ENCODE assay signal across 24 mouse cellular contexts in the genomic region with DNA sequence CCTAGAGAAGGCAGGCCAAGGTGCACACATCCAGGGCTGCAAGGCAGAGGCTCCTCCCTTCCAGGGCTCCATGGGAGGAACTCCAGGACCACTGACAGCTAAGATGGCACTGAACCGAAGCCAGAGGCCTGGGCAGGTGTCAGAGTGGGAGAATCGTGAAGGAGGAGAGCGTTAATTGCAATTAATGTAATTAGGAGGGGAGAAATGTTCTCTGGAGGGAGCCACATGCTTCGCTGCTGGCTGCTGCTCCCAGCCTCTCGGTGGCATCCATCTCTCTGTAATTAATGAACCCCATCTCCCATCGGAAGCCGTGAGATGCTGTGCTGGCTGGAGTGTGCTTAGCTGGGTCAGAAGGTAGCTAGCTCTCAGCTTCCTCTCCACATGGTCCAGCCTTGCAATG.
A peak's percentile ranks its signal among the peaks of the same experiment; 100 is the strongest.
DNase-seq lines count a peak whose midpoint lies in the region; ATAC-seq and TF ChIP-seq lines count a peak whose summit lies in the region.
"Had no signal": no experiment of that assay in that cellular context is flagged by ENCODE, and none has a peak within 500 bp of the region (broad histone marks: within the 10 kb centered on the region; RNA-seq: fewer than 3 reads in every experiment).

No protein-coding gene starts in this region.

- no peak overlapping the region for H3K4me2 ChIP-seq in hindbrain, embryonic 12.5 days (replicated peaks)
- H3K4me2 ChIP-seq in hindbrain, postnatal 0 days (ENCODE audit: low read depth, low read length), result no peak overlapping the region
- H3K4me2 ChIP-seq in midbrain, embryonic 13.5 days (replicated peaks), result no peak overlapping the region
- no peak overlapping the region for H3K4me2 ChIP-seq in hindbrain, embryonic 14.5 days (replicated peaks)
- H3K4me2 ChIP-seq: embryonic facial prominence, embryonic 13.5 days; limb, embryonic 13.5 days; liver, embryonic 12.5 days; neural tube, embryonic 12.5 days had no signal

- H3K4me3 ChIP-seq in hindbrain, embryonic 12.5 days, result no peak overlapping the region
- H3K4me3 ChIP-seq in hindbrain, postnatal 0 days (ENCODE audit: low read length), result no peak overlapping the region
- no peak overlapping the region for H3K4me3 ChIP-seq in midbrain, embryonic 13.5 days (replicated peaks)
- H3K4me3 ChIP-seq in midbrain, embryonic 10.5 days, result no peak overlapping the region
- no peak overlapping the region for H3K4me3 ChIP-seq in hindbrain, embryonic 14.5 days (replicated peaks; ENCODE audit: low read length)
- H3K4me3 ChIP-seq: embryonic facial prominence, embryonic 13.5 days; erythroblast, embryonic 14.5 days; heart, embryonic 10.5 days; limb, embryonic 13.5 days; liver, embryonic 12.5 days; neural tube, embryonic 12.5 days had no signal

- WGBS in hindbrain, embryonic 12.5 days, result 52% methylated on average over 7 of the region's 7 CpGs
- 39% methylated on average over 7 of the region's 7 CpGs for WGBS in hindbrain, postnatal 0 days
- WGBS in midbrain, embryonic 13.5 days, result 55% methylated on average over 7 of the region's 7 CpGs
- WGBS in midbrain, embryonic 10.5 days, result 82% methylated on average over 7 of the region's 7 CpGs
- WGBS in hindbrain, embryonic 14.5 days, result 46% methylated on average over 7 of the region's 7 CpGs

- H3K27ac ChIP-seq in hindbrain, embryonic 12.5 days, result peak overlapping the region; percentile 7
- H3K27ac ChIP-seq in hindbrain, postnatal 0 days, result no peak overlapping the region
- H3K27ac ChIP-seq in midbrain, embryonic 13.5 days, result peak overlapping the region; percentile 65
- H3K27ac ChIP-seq in midbrain, embryonic 10.5 days (replicated peaks), result no peak overlapping the region
- H3K27ac ChIP-seq in hindbrain, embryonic 14.5 days, result 0 out of 2 replicates have a peak overlapping the region, but pooled peaks have one; percentile 9
- H3K27ac ChIP-seq: embryonic facial prominence, embryonic 13.5 days; heart, embryonic 10.5 days; limb, embryonic 13.5 days; liver, embryonic 12.5 days; neural tube, embryonic 12.5 days had no signal

- peaks cover 24% of the 10 kb centered on the region for H3K4me1 ChIP-seq in hindbrain, embryonic 12.5 days
- H3K4me1 ChIP-seq in hindbrain, postnatal 0 days (ENCODE audit: insufficient read depth, low read length), result peaks cover 9% of the 10 kb centered on the region
- H3K4me1 ChIP-seq in midbrain, embryonic 13.5 days (replicated peaks), result peaks cover 53% of the 10 kb centered on the region
- peaks cover 11% of the 10 kb centered on the region for H3K4me1 ChIP-seq in midbrain, embryonic 10.5 days
- H3K4me1 ChIP-seq in hindbrain, embryonic 14.5 days (replicated peaks; ENCODE audit: control insufficient read depth, insufficient read depth, low read length), result peaks cover 45% of the 10 kb centered on the region
- H3K4me1 ChIP-seq: embryonic facial prominence, embryonic 13.5 days; heart, embryonic 10.5 days; liver, embryonic 12.5 days had no signal

- H3K9me3 ChIP-seq in hindbrain, embryonic 12.5 days (replicated peaks), result no peaks in the 10 kb centered on the region
- no peaks in the 10 kb centered on the region for H3K9me3 ChIP-seq in hindbrain, postnatal 0 days (ENCODE audit: low read length)
- no peaks in the 10 kb centered on the region for H3K9me3 ChIP-seq in midbrain, embryonic 13.5 days
- no peaks in the 10 kb centered on the region for H3K9me3 ChIP-seq in midbrain, embryonic 10.5 days (replicated peaks)
- no peaks in the 10 kb centered on the region for H3K9me3 ChIP-seq in hindbrain, embryonic 14.5 days (ENCODE audit: control insufficient read depth, low read length)
- H3K9me3 ChIP-seq: embryonic facial prominence, embryonic 13.5 days; heart, embryonic 10.5 days; limb, embryonic 13.5 days; liver, embryonic 12.5 days; neural tube, embryonic 12.5 days had no signal

- no peaks in the 10 kb centered on the region for H3K27me3 ChIP-seq in hindbrain, embryonic 12.5 days
- no peaks in the 10 kb centered on the region for H3K27me3 ChIP-seq in hindbrain, postnatal 0 days (ENCODE audit: insufficient read depth, low read length)
- no peaks in the 10 kb centered on the region for H3K27me3 ChIP-seq in midbrain, embryonic 13.5 days
- H3K27me3 ChIP-seq in midbrain, embryonic 10.5 days (ENCODE audit: low read depth, poor library complexity, severe bottlenecking), result no peaks in the 10 kb centered on the region
- H3K27me3 ChIP-seq in hindbrain, embryonic 14.5 days (ENCODE audit: control insufficient read depth, insufficient read depth, low read length), result no peaks in the 10 kb centered on the region
- H3K27me3 ChIP-seq: embryonic facial prominence, embryonic 13.5 days; limb, embryonic 13.5 days; liver, embryonic 12.5 days; neural tube, embryonic 12.5 days had no signal

- TF ChIP-seq CTCF in hindbrain, postnatal 0 days (IDR thresholded peaks at IDR 0.05; ENCODE audit: low read depth), result no peak
- TF ChIP-seq CTCF in brain, embryonic 14.5 days (IDR thresholded peaks at IDR 0.05; ENCODE audit: borderline replicate concordance, extremely low read depth, insufficient read depth, insufficient read length), result no peak

- peak; percentile 49 for ATAC-seq in hindbrain, embryonic 12.5 days (ENCODE audit: low FRiP score)
- ATAC-seq in hindbrain, postnatal 0 days, result no peak
- ATAC-seq in midbrain, embryonic 13.5 days, result 0 out of 2 replicates have a peak, but pooled peaks have one; percentile 47
- peak; percentile 65; the same call in 1 of the 2 replicates for ATAC-seq in hindbrain, embryonic 14.5 days (ENCODE audit: low FRiP score)
- ATAC-seq: activated CD4-positive, CD25-positive, alpha-beta regulatory T cell, adult 4 months; liver, embryonic 12.5 days had no signal

- DNase-seq in hindbrain, postnatal 0 days (ENCODE audit: low spot score), result no peak
- no peak for DNase-seq in midbrain, embryonic 10.5 days (ENCODE audit: low spot score)
- DNase-seq in brain, embryonic 14.5 days (ENCODE audit: low read depth), result peak; percentile 84
- no peak for DNase-seq in hindbrain, embryonic 14.5 days (ENCODE audit: low spot score)
- DNase-seq in cerebellum, postnatal 25 days, result no peak
- DNase-seq: adrenal gland, adult 8-10 months; cerebellum, postnatal 36 days; embryo, embryonic 11 days; heart, postnatal 4 days; kidney, adult 9 months; layer of hippocampus, adult 9-11 months; lung, adult 18-20 months; lung, postnatal 10 days; right cerebral cortex, postnatal 14 days; spleen, adult 18-20 months had no signal

- no peak overlapping the region for H3K9ac ChIP-seq in hindbrain, embryonic 12.5 days
- no peak overlapping the region for H3K9ac ChIP-seq in hindbrain, postnatal 0 days (replicated peaks; ENCODE audit: low read length)
- H3K9ac ChIP-seq in midbrain, embryonic 13.5 days (replicated peaks), result no peak overlapping the region
- no peak overlapping the region for H3K9ac ChIP-seq in hindbrain, embryonic 14.5 days
- H3K9ac ChIP-seq: embryonic facial prominence, embryonic 13.5 days; limb, embryonic 13.5 days; liver, embryonic 12.5 days; neural tube, embryonic 12.5 days had no signal

- no peak for TF ChIP-seq POLR2A in brain, embryonic 14.5 days (IDR thresholded peaks at IDR 0.05; ENCODE audit: borderline replicate concordance, extremely low read depth, insufficient read depth, insufficient read length, poor library complexity, severe bottlenecking)

- H3K36me3 ChIP-seq in hindbrain, embryonic 12.5 days, result no peaks in the 10 kb centered on the region
- H3K36me3 ChIP-seq in hindbrain, postnatal 0 days (ENCODE audit: insufficient read depth, low read length), result no peaks in the 10 kb centered on the region
- H3K36me3 ChIP-seq in midbrain, embryonic 13.5 days, result no peaks in the 10 kb centered on the region
- no peaks in the 10 kb centered on the region for H3K36me3 ChIP-seq in midbrain, embryonic 10.5 days
- no peaks in the 10 kb centered on the region for H3K36me3 ChIP-seq in hindbrain, embryonic 14.5 days (replicated peaks; ENCODE audit: control insufficient read depth, insufficient read depth)
- H3K36me3 ChIP-seq: embryonic facial prominence, embryonic 13.5 days; heart, embryonic 10.5 days; limb, embryonic 13.5 days; liver, embryonic 12.5 days; neural tube, embryonic 12.5 days had no signal

Comparison
In these comparisons a context has a peak if more than half of its experiments do, and no peak if none do; other contexts are left out.
1. H3K27ac ChIP-seq: peak in hindbrain, embryonic 12.5 days (single experiment), midbrain, embryonic 13.5 days (single experiment) and hindbrain, embryonic 14.5 days (single experiment); none in hindbrain, postnatal 0 days (single experiment) and midbrain, embryonic 10.5 days (single experiment).